Mouse (Mus musculus) granulocyte monocyte progenitor cell, adult 5-6 weeks (primary cell): Measurements from ENCODE around the gene Cobl. TPM values are rescaled to one million over a fixed set of nuclear protein-coding genes. Genes with fewer than 3 reads are reported as not detected.

ENCODE experiments used
- ATAC-seq: replicated peaks from 2 replicates; pipeline ENCODE4 v1.8.0; 2016; ENCODE audit warnings: mild to moderate bottlenecking, moderate TSS enrichment, inconsistent platforms; ENCODE audit not compliant: poor library complexity, severe bottlenecking
- total RNA-seq, 2 experiments: library from RNA; stranded (forward) in 1 of 2; stranded (reverse) in 1 of 2; fragments of 200-712, 200-1000 nt in 1 of 2; fragments of >200 nt in 1 of 2; fragmentation: Nextera tagmentation in 1 of 2; gene quantifications; 2 replicates each; pipeline ENCODE4 v1.2.3; 2014 to 2017

Gene Cobl
- total RNA-seq, 2 experiments from 2014 or later, result not detected

- ATAC-seq, result no peak
These were observed 149.1 kb downstream of the Cobl start for GRCm38 (mm10) chr11:12315670-12316069.

GRCm38 (mm10) chr11:12314278-12315043, 150.3 kb downstream of the Cobl start:
- ATAC-seq, result no peak; the same call in 1 of the 2 replicates

GRCm38 (mm10) chr11:12311419-12311818, 153.3 kb downstream of the Cobl start:
- no peak for ATAC-seq

- no peak for ATAC-seq
These were observed 155.2 kb downstream of the Cobl start for GRCm38 (mm10) chr11:12309423-12310023.

- ATAC-seq, result no peak
These were observed 159.9 kb downstream of the Cobl start for GRCm38 (mm10) chr11:12304879-12305278.

- ATAC-seq, result no peak
These were observed 164.9 kb downstream of the Cobl start for GRCm38 (mm10) chr11:12299701-12300446.

GRCm38 (mm10) chr11:12291654-12291935, 173.2 kb downstream of the Cobl start:
- no peak for ATAC-seq

- peak; percentile 61 for ATAC-seq
These were observed 173.7 kb downstream of the Cobl start for GRCm38 (mm10) chr11:12290911-12291653.

- ATAC-seq, result no peak
These were observed 179.3 kb downstream of the Cobl start for GRCm38 (mm10) chr11:12285319-12286021.

GRCm38 (mm10) chr11:12280711-12281110, 184.0 kb downstream of the Cobl start:
- no peak for ATAC-seq

GRCm38 (mm10) chr11:12274276-12274675, 190.5 kb downstream of the Cobl start:
- no peak for ATAC-seq

- no peak for ATAC-seq
These were observed 191.0 kb downstream of the Cobl start for GRCm38 (mm10) chr11:12273726-12274125.

GRCm38 (mm10) chr11:12258411-12258810, 206.3 kb downstream of the Cobl start:
- ATAC-seq, result no peak

GRCm38 (mm10) chr11:12257324-12258118, 207.2 kb downstream of the Cobl start:
- no peak for ATAC-seq

- ATAC-seq, result no peak
These were observed 219.3 kb downstream of the Cobl start for GRCm38 (mm10) chr11:12245327-12245915.

GRCm38 (mm10) chr11:12236341-12236740, 228.4 kb downstream of the Cobl start:
- no peak for ATAC-seq

GRCm38 (mm10) chr11:12234876-12235275, 229.9 kb downstream of the Cobl start:
- ATAC-seq, result no peak

- ATAC-seq, result no peak
These were observed 230.6 kb downstream of the Cobl start for GRCm38 (mm10) chr11:12234126-12234525.

GRCm38 (mm10) chr11:12232743-12233125, 232.0 kb downstream of the Cobl start:
- no peak for ATAC-seq
